Mouse (Mus musculus): ENCODE results near the gene Ntrk2. TPM values are rescaled to one million over a fixed set of nuclear protein-coding genes. Genes with fewer than 3 reads are reported as not detected.
A peak's percentile ranks its signal among the peaks of the same experiment; 100 is the strongest.

The Ntrk2 gene
- polyA plus RNA-seq, 1 experiment = 6.1 TPM

DNA sequence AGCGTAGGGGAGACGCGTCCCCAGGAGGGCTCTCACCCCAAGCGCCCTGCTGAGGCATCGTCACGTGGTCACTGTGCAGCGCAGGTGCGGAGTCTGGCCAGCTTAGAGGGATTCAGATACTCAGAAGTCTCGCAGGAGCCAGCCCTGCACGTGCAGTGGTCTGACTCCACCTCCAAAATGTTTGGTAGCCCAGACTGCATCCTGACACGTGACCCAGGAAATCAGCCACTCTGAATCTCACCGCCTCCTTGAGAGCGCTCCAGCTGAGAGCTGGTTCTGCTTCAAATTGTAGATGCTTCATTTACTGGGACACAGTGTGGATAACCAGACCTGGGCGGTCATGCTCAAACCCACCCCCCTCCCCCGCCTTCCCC is 205.1 kb downstream of the Ntrk2 start:
- H3K27me3 ChIP-seq (replicated peaks; ENCODE audit: control insufficient read depth, insufficient read depth, low read length) = no peaks in the 10 kb centered on the region
- TF ChIP-seq POLR2A (IDR thresholded peaks at IDR 0.05; ENCODE audit: low read depth, low read length) (no peak), CTCF (conservative IDR thresholded peaks at IDR 0.05; ENCODE audit: insufficient read depth, insufficient read length, low read depth, low read length) (no peak)
- WGBS = 3% methylated on average over 15 of the region's 15 CpGs
- H3K36me3 ChIP-seq (ENCODE audit: control insufficient read depth, insufficient read depth, low read length) = no peaks in the 10 kb centered on the region
- DNase-seq = peak; percentile 82
- H3K27ac ChIP-seq (ENCODE audit: insufficient read depth, low read depth, low read length) = no peak overlapping the region
- no peak overlapping the region for H3K4me3 ChIP-seq (ENCODE audit: insufficient read depth, low read depth, low read length)
- peaks cover 8% of the 10 kb centered on the region; the same call in 1 of the 2 replicates for H3K4me1 ChIP-seq (ENCODE audit: control insufficient read depth, insufficient read depth, low read length)

- Histone ChIP-seq H3K27me3 (replicated peaks; ENCODE audit: control insufficient read depth, insufficient read depth, low read length) (no peaks in the 10 kb centered on the region), H3K4me1 (ENCODE audit: control insufficient read depth, insufficient read depth, low read length) (peaks cover 5% of the 10 kb centered on the region; the same call in 1 of the 2 replicates), H3K36me3 (ENCODE audit: control insufficient read depth, insufficient read depth, low read length) (no peaks in the 10 kb centered on the region), H3K4me3 (ENCODE audit: insufficient read depth, low read depth, low read length) (no peak overlapping the region), H3K27ac (ENCODE audit: insufficient read depth, low read depth, low read length) (no peak overlapping the region)
- no peak for TF ChIP-seq CTCF (conservative IDR thresholded peaks at IDR 0.05; ENCODE audit: insufficient read depth, insufficient read length, low read depth, low read length)
- no peak for DNase-seq
- 25% methylated on average over 1 of the region's 1 CpGs for WGBS
These were observed 209.0 kb downstream of the Ntrk2 start for GRCm38 (mm10) chr13:59015360-59015759.

DNA sequence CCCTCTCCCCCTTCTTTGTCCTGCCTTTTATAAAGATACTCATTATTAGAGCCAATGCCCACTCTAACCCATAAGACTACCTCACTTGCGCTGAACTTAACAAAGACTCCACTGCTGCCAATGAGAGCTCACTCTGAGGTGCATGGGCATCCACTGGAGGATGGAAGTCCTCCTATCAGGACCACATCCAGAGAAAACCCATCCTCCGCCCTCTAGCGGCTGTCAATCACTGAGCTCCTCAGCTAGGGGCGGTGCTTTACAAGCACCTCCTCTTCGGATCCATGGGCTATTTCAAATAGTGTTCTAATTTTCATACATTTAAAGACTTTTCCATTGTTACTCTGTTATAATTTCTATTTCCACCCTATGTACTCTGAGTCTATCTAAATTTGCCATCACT is 210.8 kb downstream of the Ntrk2 start:
- H3K36me3 ChIP-seq (ENCODE audit: control insufficient read depth, insufficient read depth, low read length) = no peaks in the 10 kb centered on the region
- 64% methylated on average over 5 of the region's 5 CpGs for WGBS
- DNase-seq = no peak
- TF ChIP-seq CTCF (conservative IDR thresholded peaks at IDR 0.05; ENCODE audit: insufficient read depth, insufficient read length, low read depth, low read length) (no peak), POLR2A (IDR thresholded peaks at IDR 0.05; ENCODE audit: low read depth, low read length) (no peak)
- H3K27ac ChIP-seq (ENCODE audit: insufficient read depth, low read depth, low read length) = no peak overlapping the region
- no peaks in the 10 kb centered on the region for H3K4me1 ChIP-seq (ENCODE audit: control insufficient read depth, insufficient read depth, low read length)
- no peak overlapping the region for H3K4me3 ChIP-seq (ENCODE audit: insufficient read depth, low read depth, low read length)
- no peaks in the 10 kb centered on the region for H3K27me3 ChIP-seq (replicated peaks; ENCODE audit: control insufficient read depth, insufficient read depth, low read length)

GRCm38 (mm10) chr13:59022251-59023042 is 216.1 kb downstream of the Ntrk2 start:
- Histone ChIP-seq H3K27ac (ENCODE audit: insufficient read depth, low read depth, low read length) (no peak overlapping the region), H3K36me3 (ENCODE audit: control insufficient read depth, insufficient read depth, low read length) (no peaks in the 10 kb centered on the region), H3K4me3 (ENCODE audit: insufficient read depth, low read depth, low read length) (no peak overlapping the region), H3K4me1 (ENCODE audit: control insufficient read depth, insufficient read depth, low read length) (no peaks in the 10 kb centered on the region), H3K27me3 (replicated peaks; ENCODE audit: control insufficient read depth, insufficient read depth, low read length) (no peaks in the 10 kb centered on the region)
- DNase-seq = no peak
- TF ChIP-seq POLR2A (IDR thresholded peaks at IDR 0.05; ENCODE audit: low read depth, low read length) (no peak), CTCF (conservative IDR thresholded peaks at IDR 0.05; ENCODE audit: insufficient read depth, insufficient read length, low read depth, low read length) (no peak)
- 88% methylated on average over 22 of the region's 22 CpGs for WGBS

DNA sequence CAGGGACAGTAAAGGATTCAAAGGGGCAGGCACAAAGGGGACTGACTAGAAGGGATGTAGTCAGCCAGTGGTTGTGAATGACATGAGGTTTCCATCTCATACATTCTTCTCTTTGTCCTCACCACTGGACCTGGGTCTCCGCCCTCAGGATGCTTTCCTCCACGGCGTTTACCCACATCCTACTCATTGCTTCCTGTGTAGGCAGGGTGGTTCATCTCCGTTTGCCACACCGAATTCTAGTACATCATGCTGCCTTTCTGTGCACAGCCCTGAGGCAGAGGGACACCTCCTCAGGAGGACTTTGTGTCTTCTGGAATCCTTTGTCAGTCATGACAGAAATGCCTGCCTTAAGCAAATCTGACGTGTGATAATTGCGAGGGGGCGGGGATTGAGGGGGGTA is 219.3 kb downstream of the Ntrk2 start:
- no peak overlapping the region for H3K27ac ChIP-seq (ENCODE audit: insufficient read depth, low read depth, low read length)
- no peak for DNase-seq
- no peaks in the 10 kb centered on the region for H3K27me3 ChIP-seq (replicated peaks; ENCODE audit: control insufficient read depth, insufficient read depth, low read length)
- no peaks in the 10 kb centered on the region for H3K36me3 ChIP-seq (ENCODE audit: control insufficient read depth, insufficient read depth, low read length)
- 76% methylated on average over 8 of the region's 8 CpGs for WGBS
- H3K4me3 ChIP-seq (ENCODE audit: insufficient read depth, low read depth, low read length) = no peak overlapping the region
- TF ChIP-seq CTCF (conservative IDR thresholded peaks at IDR 0.05; ENCODE audit: insufficient read depth, insufficient read length, low read depth, low read length) (no peak), POLR2A (IDR thresholded peaks at IDR 0.05; ENCODE audit: low read depth, low read length) (no peak)
- H3K4me1 ChIP-seq (ENCODE audit: control insufficient read depth, insufficient read depth, low read length) = no peaks in the 10 kb centered on the region

- no peaks in the 10 kb centered on the region for H3K27me3 ChIP-seq (replicated peaks; ENCODE audit: control insufficient read depth, insufficient read depth, low read length)
- DNase-seq = no peak
These were observed 221.1 kb downstream of the Ntrk2 start for GRCm38 (mm10) chr13:59027436-59027835.

DNA sequence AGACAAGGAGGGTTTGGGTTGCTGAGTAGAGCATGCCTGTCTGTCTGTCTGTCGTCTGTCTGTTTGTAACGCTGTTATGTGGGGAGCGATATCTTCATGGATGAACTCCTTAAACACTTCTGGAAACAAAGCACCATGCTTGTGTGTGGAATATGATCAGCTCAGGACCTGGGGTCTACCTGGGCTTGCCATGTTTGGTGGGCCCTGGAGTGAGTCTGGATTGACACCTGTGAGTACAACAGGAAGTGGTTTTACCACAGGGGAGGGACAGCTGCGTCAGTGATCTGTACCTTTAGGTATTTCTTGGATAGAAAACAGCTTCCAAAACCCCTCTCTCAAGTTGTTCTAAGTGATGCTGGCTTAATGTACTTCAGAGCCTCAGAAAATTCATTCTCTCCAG is 222.2 kb downstream of the Ntrk2 start:
- Histone ChIP-seq H3K27me3 (replicated peaks; ENCODE audit: control insufficient read depth, insufficient read depth, low read length) (no peaks in the 10 kb centered on the region), H3K27ac (ENCODE audit: insufficient read depth, low read depth, low read length) (no peak overlapping the region), H3K4me1 (ENCODE audit: control insufficient read depth, insufficient read depth, low read length) (no peaks in the 10 kb centered on the region), H3K4me3 (ENCODE audit: insufficient read depth, low read depth, low read length) (no peak overlapping the region), H3K36me3 (ENCODE audit: control insufficient read depth, insufficient read depth, low read length) (no peaks in the 10 kb centered on the region)
- DNase-seq = no peak
- 88% methylated on average over 4 of the region's 4 CpGs for WGBS
- TF ChIP-seq CTCF (conservative IDR thresholded peaks at IDR 0.05; ENCODE audit: insufficient read depth, insufficient read length, low read depth, low read length) (no peak), POLR2A (IDR thresholded peaks at IDR 0.05; ENCODE audit: low read depth, low read length) (no peak)

More at GRCm38 (mm10) chr13:59027436-59027835, 221.1 kb downstream of the Ntrk2 start:
- Histone ChIP-seq H3K4me1 (ENCODE audit: control insufficient read depth, insufficient read depth, low read length) (no peaks in the 10 kb centered on the region), H3K36me3 (ENCODE audit: control insufficient read depth, insufficient read depth, low read length) (no peaks in the 10 kb centered on the region), H3K4me3 (ENCODE audit: insufficient read depth, low read depth, low read length) (no peak overlapping the region), H3K27ac (ENCODE audit: insufficient read depth, low read depth, low read length) (no peak overlapping the region)
- TF ChIP-seq POLR2A (IDR thresholded peaks at IDR 0.05; ENCODE audit: low read depth, low read length) = no peak
- no peak for TF ChIP-seq CTCF (conservative IDR thresholded peaks at IDR 0.05; ENCODE audit: insufficient read depth, insufficient read length, low read depth, low read length)
- WGBS = 84% methylated on average over 9 of the region's 9 CpGs
